Mouse (Mus musculus) CD4-positive naive resting alpha-beta T cell, adult 57 days (primary cell): ENCODE measurements around the gene Pla2g2d. TPM values are rescaled to one million over a fixed set of nuclear protein-coding genes. Genes with fewer than 3 reads are reported as not detected.

Experiments
- total RNA-seq: library from RNA; stranded (reverse); gene quantifications from one replicate; pipeline ENCODE4 v1.2.4, GENCODE M21; 2023

The Pla2g2d gene
- total RNA-seq, result 0.71 TPM

GRCm38 (mm10) chr4:138775435-138775834, at the start of gene Pla2g2d:
Gene Pla2g2d (plus strand): TSS chr4:138775735.

GRCm38 (mm10) chr4:138737031-138737430, 38.5 kb upstream of the Pla2g2d start, which contains the start of gene Ubxn10:
Gene Ubxn10 (minus strand): TSS chr4:138737167.

GRCm38 (mm10) chr4:138757416-138757815, 18.1 kb upstream of the Pla2g2d start, which contains the start of gene Pla2g2f:
Gene Pla2g2f (minus strand): TSS chr4:138757626.

Other genes starting within 250 kb of the Pla2g2d start
- gene Vwa5b1, start 139.9 kb upstream of the Pla2g2d start, total RNA-seq, result not detected
- gene Pla2g2c, start 50.9 kb upstream of the Pla2g2d start, total RNA-seq, result not detected
- 0.18 TPM for gene Ubxn10, start 38.6 kb upstream of the Pla2g2d start, total RNA-seq
- not detected for gene Pla2g2f, start 18.1 kb upstream of the Pla2g2d start, total RNA-seq
- gene Pla2g5, start 87.7 kb downstream of the Pla2g2d start, total RNA-seq, result 1.8 TPM
- not detected for gene Gm13030, start 98.2 kb downstream of the Pla2g2d start, total RNA-seq
- 0.80 TPM for gene Pla2g2e, start 102.2 kb downstream of the Pla2g2d start, total RNA-seq
- 9.5 TPM for gene Otud3, start 138.2 kb downstream of the Pla2g2d start, total RNA-seq
- not detected for gene Rnf186, start 191.4 kb downstream of the Pla2g2d start, total RNA-seq
- 38.1 TPM for gene Tmco4, start 197.2 kb downstream of the Pla2g2d start, total RNA-seq